Mouse (Mus musculus) heart, postnatal 0 days (tissue): ENCODE data around the gene Grrp1. TPM values are rescaled to one million over a fixed set of nuclear protein-coding genes. Genes with fewer than 3 reads are reported as not detected.

Experiments
- ATAC-seq: fragments of 200-750 bp; cut with Nextera tagmentation; 2 replicates; pipeline ENCODE4 v1.8.0; 2017; ENCODE audit warnings: low read depth, moderate number of reproducible peaks, moderate library complexity; ENCODE audit not compliant: insufficient read depth
- DNase-seq: peaks from one replicate; pipeline ENCODE4 v3.0.0-alpha.2; 2016; ENCODE audit warnings: low spot score
- H3K27ac ChIP-seq: fragments of 300-500 bp; sonication (generic); 2 replicates; pipeline ENCODE4 v1.5.1; 2014; ENCODE audit warnings: low read depth, mild to moderate bottlenecking
- H3K27me3 ChIP-seq: fragments of 300-500 bp; sonication (generic); 2 replicates; pipeline ENCODE4 v1.6.1; 2014; ENCODE audit warnings: low read length, mixed read lengths; ENCODE audit not compliant: control insufficient read depth, insufficient read depth
- H3K36me3 ChIP-seq: fragments of 300-500 bp; sonication (generic); replicated peaks from 2 replicates; pipeline ENCODE4 v1.6.1; 2014; ENCODE audit warnings: low read length, mixed read lengths; ENCODE audit not compliant: control insufficient read depth, insufficient read depth
- H3K4me1 ChIP-seq: fragments of 300-500 bp; sonication (generic); 2 replicates; pipeline ENCODE4 v1.6.1; 2014; ENCODE audit warnings: antibody characterized with exemption; ENCODE audit not compliant: control insufficient read depth, insufficient read depth
- H3K4me2 ChIP-seq: fragments of 300-500 bp; sonication (generic); 2 replicates; pipeline ENCODE4 v1.6.1; 2014; ENCODE audit warnings: low read depth, mild to moderate bottlenecking, low read length, moderate library complexity
- H3K4me3 ChIP-seq: fragments of 300-500 bp; sonication (generic); 2 replicates; pipeline ENCODE4 v1.5.1; 2014; ENCODE audit warnings: low read depth, low read length
- H3K9ac ChIP-seq: fragments of 300-500 bp; sonication (generic); replicated peaks from 2 replicates; pipeline ENCODE4 v1.6.1; 2014; ENCODE audit warnings: low read depth, low read length, mixed read lengths
- H3K9me3 ChIP-seq: fragments of 300-500 bp; sonication (generic); replicated peaks from 2 replicates; pipeline ENCODE4 v1.6.1; 2016; ENCODE audit warnings: low read length; ENCODE audit not compliant: control insufficient read depth
- CTCF ChIP-seq: IDR thresholded peaks from 2 replicates; pipeline ENCODE4 v1.5.1; 2016; ENCODE audit warnings: antibody characterized with exemption, control low read depth, low read depth
- EP300 ChIP-seq: IDR thresholded peaks from 2 replicates; pipeline ENCODE4 v1.6.1; 2016; ENCODE audit warnings: antibody characterized with exemption, low read depth
- WGBS: fragments of 180-500 bp; shearing (Covaris S2); extraction: QIAGEN DNeasy Blood & Tissue Kit; methylation state at CpG from one replicate; pipeline ENCODE4 v1.1.7; 2014; 5-methylcytosine and 5-hydroxymethylcytosine counted together
- polyA plus RNA-seq: library from polyadenylated mRNA; unstranded; fragments of >200 nt; fragmentation: Nextera tagmentation; extraction: Ambion mirVana; gene quantifications from 2 replicates; pipeline ENCODE4 v1.2.1, GENCODE M21; 2015
- total RNA-seq: library from RNA; depleted of rRNA; stranded (reverse); fragments of >200 nt; gene quantifications from 2 replicates; pipeline ENCODE4 v1.2.3, GENCODE M21; 2014; ENCODE audit warnings: low replicate concordance; rRNA removed

Grrp1 gene
- total and polyA plus RNA-seq, 2 experiments from 2014 or later: 6.0 to 26.1 TPM

GRCm38 (mm10) chr4:134203340-134203896, 50.5 kb downstream of the Grrp1 start:
- no peaks in the 10 kb centered on the region for H3K27me3 ChIP-seq

DNA sequence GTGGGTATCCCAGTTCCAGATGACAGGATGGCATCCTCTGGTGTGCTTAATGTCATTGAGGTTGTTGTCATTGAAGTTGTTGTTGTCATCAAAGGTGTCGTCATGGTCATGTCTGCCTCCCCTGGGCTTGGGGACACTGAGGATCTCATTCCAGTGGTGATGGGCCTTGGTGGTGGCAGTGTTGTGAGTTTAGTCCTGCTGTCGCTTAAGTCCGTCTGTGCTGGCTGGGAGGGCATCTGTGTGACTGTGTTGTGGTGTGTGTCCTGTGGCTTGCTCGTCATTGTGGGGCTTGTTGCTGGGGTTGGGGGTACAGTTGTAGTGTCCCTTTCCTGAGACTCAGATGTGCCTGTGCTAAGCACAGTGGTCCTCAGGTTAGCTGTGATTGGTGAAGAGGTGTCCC, 51.0 kb downstream of the Grrp1 start, which contains the start of gene Gm7534:
Gene Gm7534 (minus strand): TSS at position 101 of the 400 bp plus-strand sequence.
- DNase-seq: no peak
- H3K27ac ChIP-seq: no peak within 1 kb of the TSS
- H3K9ac ChIP-seq: no peak within 1 kb of the TSS
- ATAC-seq: no peak
- H3K36me3 ChIP-seq: no peaks in the 10 kb centered on the region
- H3K9me3 ChIP-seq: no peaks in the 10 kb centered on the region
- H3K4me3 ChIP-seq: no peak within 1 kb of the TSS
- no peaks in the 10 kb centered on the region for H3K27me3 ChIP-seq
- H3K4me1 ChIP-seq: no peaks in the 10 kb centered on the region
- H3K4me2 ChIP-seq: no peak within 1 kb of the TSS
- WGBS: 79% methylated on average over 4 of the region's 4 CpGs
- TF ChIP-seq CTCF: no peak

More at GRCm38 (mm10) chr4:134203340-134203896, 50.5 kb downstream of the Grrp1 start:
- TF ChIP-seq EP300: no peak
- TF ChIP-seq CTCF: no peak
- no peak overlapping the region for H3K4me3 ChIP-seq
- H3K27ac ChIP-seq: no peak overlapping the region
- H3K9ac ChIP-seq: no peak overlapping the region
- no peaks in the 10 kb centered on the region for H3K36me3 ChIP-seq
- H3K9me3 ChIP-seq: no peaks in the 10 kb centered on the region
- no peak for DNase-seq
- no peak overlapping the region for H3K4me2 ChIP-seq
- no peak for ATAC-seq
- WGBS: 77% methylated on average over 17 of the region's 17 CpGs
- H3K4me1 ChIP-seq: no peaks in the 10 kb centered on the region

Other genes starting within 250 kb of the Grrp1 start
- gene Lin28a, start 235.3 kb downstream of the Grrp1 start, total RNA-seq: not detected in 2 replicates
- 0.10 TPM in 1 of 2 replicates, not detected in the other for gene Lin28a, start 235.3 kb downstream of the Grrp1 start, polyA plus RNA-seq
- not detected in 2 replicates for gene Zfp683, start 200.3 kb downstream of the Grrp1 start, total RNA-seq
- gene Zfp683, start 200.3 kb downstream of the Grrp1 start, polyA plus RNA-seq: not detected in 2 replicates
- 0.08 and 6.6 TPM in 2 replicates for gene Crybg2, start 193.3 kb downstream of the Grrp1 start, total RNA-seq
- gene Crybg2, start 193.3 kb downstream of the Grrp1 start, polyA plus RNA-seq: 0.11 TPM in 1 of 2 replicates, not detected in the other
- gene Cd52, start 159.0 kb downstream of the Grrp1 start, total RNA-seq: 10.5 TPM in 1 of 2 replicates, not detected in the other
- 9.3 and 10.5 TPM in 2 replicates for gene Cd52, start 159.0 kb downstream of the Grrp1 start, polyA plus RNA-seq
- not detected in 2 replicates for gene Ubxn11, start 151.5 kb downstream of the Grrp1 start, total RNA-seq
- gene Ubxn11, start 151.5 kb downstream of the Grrp1 start, polyA plus RNA-seq: 0.97 and 1.2 TPM in 2 replicates
- 49.7 and 67.6 TPM in 2 replicates for gene Sh3bgrl3, start 125.3 kb downstream of the Grrp1 start, total RNA-seq
- 140 and 150 TPM in 2 replicates for gene Sh3bgrl3, start 125.3 kb downstream of the Grrp1 start, polyA plus RNA-seq
- 24.2 and 30.6 TPM in 2 replicates for gene Cep85, start 67.0 kb downstream of the Grrp1 start, total RNA-seq
- 27.4 and 29.7 TPM in 2 replicates for gene Cep85, start 67.0 kb downstream of the Grrp1 start, polyA plus RNA-seq
- not detected in 2 replicates for gene Gm7534, start 51.1 kb downstream of the Grrp1 start, total RNA-seq
- not detected in 2 replicates for gene Gm7534, start 51.1 kb downstream of the Grrp1 start, polyA plus RNA-seq
- gene Catsper4, start 26.7 kb downstream of the Grrp1 start, total RNA-seq: not detected in 2 replicates
- not detected in 2 replicates for gene Catsper4, start 26.7 kb downstream of the Grrp1 start, polyA plus RNA-seq
- 0.69 and 5.1 TPM in 2 replicates for gene Cnksr1, start 15.7 kb downstream of the Grrp1 start, total RNA-seq
- gene Cnksr1, start 15.7 kb downstream of the Grrp1 start, polyA plus RNA-seq: 0.66 and 0.77 TPM in 2 replicates
- not detected in 2 replicates for gene E130218I03Rik, start 10.4 kb downstream of the Grrp1 start, total RNA-seq
- gene E130218I03Rik, start 10.4 kb downstream of the Grrp1 start, polyA plus RNA-seq: 0.16 and 0.20 TPM in 2 replicates
- gene Zfp593, start 8.5 kb downstream of the Grrp1 start, total RNA-seq: 4.0 and 4.2 TPM in 2 replicates
- 5.4 and 6.0 TPM in 2 replicates for gene Zfp593, start 8.5 kb downstream of the Grrp1 start, polyA plus RNA-seq
- gene Gm30191, start 7.2 kb downstream of the Grrp1 start, total RNA-seq: not detected in 2 replicates
- gene Gm30191, start 7.2 kb downstream of the Grrp1 start, polyA plus RNA-seq: not detected in 2 replicates
- 6.6 and 31.0 TPM in 2 replicates for gene Pdik1l, start 33.8 kb upstream of the Grrp1 start, total RNA-seq
- gene Pdik1l, start 33.8 kb upstream of the Grrp1 start, polyA plus RNA-seq: 7.7 and 9.4 TPM in 2 replicates
- 168 and 170 TPM in 2 replicates for gene Trim63, start 61.0 kb upstream of the Grrp1 start, total RNA-seq
- gene Trim63, start 61.0 kb upstream of the Grrp1 start, polyA plus RNA-seq: 248 and 281 TPM in 2 replicates
- 0.38 TPM in 1 of 2 replicates, not detected in the other for gene Slc30a2, start 89.1 kb upstream of the Grrp1 start, total RNA-seq
- gene Slc30a2, start 89.1 kb upstream of the Grrp1 start, polyA plus RNA-seq: 0.16 and 0.33 TPM in 2 replicates
- 3.1 and 11.5 TPM in 2 replicates for gene Extl1, start 129.7 kb upstream of the Grrp1 start, total RNA-seq
- 2.9 and 3.4 TPM in 2 replicates for gene Extl1, start 129.7 kb upstream of the Grrp1 start, polyA plus RNA-seq
- 16.3 and 17.2 TPM in 2 replicates for gene Pafah2, start 142.2 kb upstream of the Grrp1 start, total RNA-seq
- 7.2 and 7.8 TPM in 2 replicates for gene Pafah2, start 142.2 kb upstream of the Grrp1 start, polyA plus RNA-seq
- 149 and 227 TPM in 2 replicates for gene Stmn1, start 214.2 kb upstream of the Grrp1 start, total RNA-seq
- gene Stmn1, start 214.2 kb upstream of the Grrp1 start, polyA plus RNA-seq: 372 and 387 TPM in 2 replicates
- 13.1 and 25.4 TPM in 2 replicates for gene Paqr7, start 242.6 kb upstream of the Grrp1 start, total RNA-seq
- gene Paqr7, start 242.6 kb upstream of the Grrp1 start, polyA plus RNA-seq: 15.4 and 18.7 TPM in 2 replicates